Mouse (Mus musculus) left cerebral cortex, adult 11 months (tissue): ENCODE results near the gene Gm20538.

Experiments
- DNase-seq: peaks from one replicate; pipeline ENCODE4 v3.0.0; 2022; ENCODE audit warnings: low spot score

Gene Gm20538

GRCm38 (mm10) chr19:44530018-44530417 lies 22.6 kb downstream of the Gm20538 start:
- DNase-seq = no peak

DNA sequence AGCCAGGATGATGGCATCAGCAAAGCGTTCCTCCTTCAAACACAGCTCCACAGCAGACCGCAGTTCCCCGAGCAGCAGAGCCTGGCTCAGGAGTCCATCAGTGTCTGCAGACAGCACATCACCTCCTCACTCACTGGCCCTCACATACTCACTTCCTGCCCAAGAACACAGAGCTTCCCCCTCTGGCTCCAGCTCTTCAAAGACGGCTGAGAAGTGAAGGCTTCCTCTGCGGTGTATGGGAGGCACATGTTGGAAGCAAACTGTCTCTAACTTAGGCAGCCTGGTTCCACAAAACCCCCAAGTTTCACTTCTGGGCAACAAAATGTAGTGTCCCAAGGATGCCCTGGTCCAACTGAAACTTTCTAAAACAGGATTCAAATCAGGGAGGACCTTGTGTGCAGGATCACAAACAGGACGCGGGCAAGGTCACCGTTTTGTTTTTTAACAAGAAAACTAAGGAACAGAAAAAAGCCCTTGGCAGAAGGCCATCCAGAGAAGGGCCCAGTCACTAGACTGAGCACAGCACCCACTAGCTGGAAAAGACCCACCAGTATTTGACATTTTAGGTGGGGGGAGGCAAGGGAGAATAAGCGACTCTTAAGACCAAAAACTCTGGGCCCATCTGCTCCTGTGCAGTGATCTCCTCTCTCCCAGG lies 27.0 kb downstream of the Gm20538 start:
- DNase-seq = no peak

- no peak for DNase-seq
Measured at GRCm38 (mm10) chr19:44519152-44519551, 33.5 kb downstream of the Gm20538 start.

DNA sequence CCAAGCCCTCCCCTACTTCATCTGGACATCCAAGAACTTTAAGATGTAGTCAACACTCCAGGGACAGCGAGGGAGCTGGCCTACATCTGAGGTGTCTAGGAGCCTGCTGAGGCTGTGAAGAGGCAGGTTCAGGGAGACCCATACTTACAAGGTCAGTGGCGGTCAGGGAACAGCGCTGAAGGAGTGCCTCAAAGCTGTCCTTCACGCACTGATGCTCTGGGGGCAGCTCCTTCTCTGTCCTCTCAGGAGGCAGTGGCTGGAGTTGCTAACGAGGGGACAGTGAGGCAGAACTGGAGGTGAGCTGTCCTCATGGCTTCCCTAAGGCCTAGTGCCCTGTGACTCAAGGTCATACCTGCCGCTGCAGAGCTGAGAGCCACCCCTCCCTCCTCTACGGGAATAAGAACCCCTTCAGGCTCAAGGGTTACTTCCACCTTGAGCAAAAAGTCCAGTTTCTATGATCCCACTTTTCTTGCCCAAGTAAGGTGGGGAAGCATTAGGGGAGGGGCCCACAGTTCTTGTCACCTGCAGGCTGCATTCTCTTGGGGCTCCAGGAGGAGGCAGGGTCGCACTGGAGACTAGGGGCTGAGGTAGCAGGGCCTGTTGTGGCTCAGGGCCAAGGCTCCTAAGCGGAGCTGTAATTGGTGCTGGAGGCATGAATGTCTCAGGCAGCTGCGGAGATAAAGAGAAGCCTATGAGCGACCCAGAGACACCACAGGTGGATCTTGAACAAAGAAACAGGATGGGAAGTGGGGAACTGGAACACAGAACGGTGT lies 34.4 kb downstream of the Gm20538 start:
- DNase-seq = no peak

GRCm38 (mm10) chr19:44515769-44516168 lies 36.9 kb downstream of the Gm20538 start:
- no peak for DNase-seq

GRCm38 (mm10) chr19:44514521-44515451 lies 37.8 kb downstream of the Gm20538 start:
- no peak for DNase-seq

GRCm38 (mm10) chr19:44513921-44514482 lies 38.6 kb downstream of the Gm20538 start:
- DNase-seq = no peak

- no peak for DNase-seq
Measured at GRCm38 (mm10) chr19:44513054-44513833, 39.4 kb downstream of the Gm20538 start.

- no peak for DNase-seq
Measured at GRCm38 (mm10) chr19:44512601-44513000, 40.0 kb downstream of the Gm20538 start.

DNA sequence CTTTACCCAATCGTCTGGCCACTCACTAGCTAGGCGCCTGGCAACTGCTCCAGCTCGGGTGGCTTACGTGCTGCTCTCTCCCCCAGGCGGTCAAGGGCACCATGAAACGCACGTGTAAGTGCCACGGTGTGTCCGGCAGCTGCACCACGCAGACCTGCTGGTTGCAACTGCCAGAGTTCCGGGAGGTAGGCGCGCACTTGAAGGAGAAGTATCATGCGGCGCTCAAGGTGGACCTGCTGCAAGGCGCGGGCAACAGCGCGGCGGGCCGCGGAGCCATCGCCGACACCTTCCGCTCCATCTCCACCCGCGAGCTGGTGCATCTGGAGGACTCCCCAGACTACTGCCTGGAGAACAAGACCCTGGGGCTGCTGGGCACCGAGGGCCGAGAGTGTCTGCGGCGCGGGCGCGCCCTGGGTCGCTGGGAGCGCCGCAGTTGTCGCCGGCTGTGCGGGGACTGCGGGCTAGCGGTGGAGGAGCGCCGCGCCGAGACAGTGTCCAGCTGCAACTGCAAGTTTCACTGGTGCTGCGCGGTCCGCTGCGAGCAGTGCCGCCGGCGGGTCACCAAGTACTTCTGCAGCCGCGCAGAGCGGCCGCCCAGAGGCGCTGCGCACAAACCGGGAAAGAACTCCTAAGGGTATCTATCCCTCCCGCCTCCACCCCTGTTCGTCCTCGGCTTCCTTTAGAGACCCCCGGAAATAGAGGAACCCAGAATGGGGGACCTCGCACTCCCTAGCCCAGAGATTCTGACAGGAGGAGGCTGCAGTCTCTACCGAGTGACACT lies 41.0 kb downstream of the Gm20538 start:
- DNase-seq = no peak

DNA sequence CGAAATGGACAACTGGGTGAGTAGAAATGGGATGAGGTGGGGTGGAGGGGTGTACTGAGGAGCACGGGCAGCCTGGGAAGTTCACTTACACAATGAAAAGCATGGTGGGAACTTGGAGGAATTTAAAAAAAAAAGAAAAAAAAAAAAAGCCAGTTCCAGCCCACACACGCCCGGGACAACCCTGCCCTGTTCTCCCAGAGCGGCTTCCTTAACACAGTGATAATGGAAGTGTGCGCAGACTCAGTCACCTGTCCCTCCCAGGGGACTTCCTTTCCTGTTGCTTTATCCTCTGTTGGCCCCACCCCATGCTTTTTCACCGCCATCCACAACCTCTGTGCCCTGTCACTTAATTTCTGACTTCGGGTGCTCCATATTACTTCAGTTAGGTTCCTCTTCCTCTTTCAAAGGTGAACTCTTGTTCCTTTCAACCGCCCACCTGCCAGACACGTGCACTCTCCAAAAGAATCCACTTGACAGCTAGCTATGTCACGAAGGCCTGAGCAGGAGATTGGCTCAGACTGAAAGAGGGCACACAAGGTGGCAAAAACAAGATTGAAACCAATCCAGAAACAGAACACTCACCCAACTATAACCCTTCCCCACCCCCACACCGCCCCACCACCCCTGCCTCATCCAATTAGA lies 42.0 kb downstream of the Gm20538 start:
- no peak for DNase-seq

GRCm38 (mm10) chr19:44502741-44503140 lies 49.9 kb downstream of the Gm20538 start:
- no peak for DNase-seq

- no peak for DNase-seq
Measured at GRCm38 (mm10) chr19:44501925-44502324, 50.7 kb downstream of the Gm20538 start.

- DNase-seq = no peak
Measured at GRCm38 (mm10) chr19:44500240-44500639, 52.4 kb downstream of the Gm20538 start.

GRCm38 (mm10) chr19:44498936-44499335 lies 53.7 kb downstream of the Gm20538 start:
- DNase-seq = no peak

- DNase-seq = no peak
Measured at GRCm38 (mm10) chr19:44496941-44497340, 55.7 kb downstream of the Gm20538 start.

DNA sequence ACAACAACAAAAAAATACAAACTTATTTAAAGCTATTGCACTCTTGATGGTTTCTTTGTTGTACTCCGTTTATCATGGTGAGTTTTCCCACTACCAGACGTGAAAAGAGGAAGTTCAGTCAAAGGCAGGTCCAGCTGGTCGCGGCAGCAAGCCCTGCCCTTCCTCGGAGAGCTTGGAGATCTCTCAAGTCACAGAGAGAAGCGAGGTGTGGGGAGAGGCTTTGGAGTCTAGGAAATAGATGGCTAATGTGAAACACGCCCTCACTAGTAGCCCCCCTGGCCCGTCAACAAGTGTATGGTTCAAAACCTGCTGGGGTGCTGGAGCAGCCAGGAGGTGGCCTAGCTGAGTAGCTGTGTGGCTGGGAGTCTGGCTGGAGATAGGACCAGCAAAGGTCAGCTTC lies 56.1 kb downstream of the Gm20538 start:
- no peak for DNase-seq
